Mouse (Mus musculus): ENCODE data around the gene Gm45808.

DNA sequence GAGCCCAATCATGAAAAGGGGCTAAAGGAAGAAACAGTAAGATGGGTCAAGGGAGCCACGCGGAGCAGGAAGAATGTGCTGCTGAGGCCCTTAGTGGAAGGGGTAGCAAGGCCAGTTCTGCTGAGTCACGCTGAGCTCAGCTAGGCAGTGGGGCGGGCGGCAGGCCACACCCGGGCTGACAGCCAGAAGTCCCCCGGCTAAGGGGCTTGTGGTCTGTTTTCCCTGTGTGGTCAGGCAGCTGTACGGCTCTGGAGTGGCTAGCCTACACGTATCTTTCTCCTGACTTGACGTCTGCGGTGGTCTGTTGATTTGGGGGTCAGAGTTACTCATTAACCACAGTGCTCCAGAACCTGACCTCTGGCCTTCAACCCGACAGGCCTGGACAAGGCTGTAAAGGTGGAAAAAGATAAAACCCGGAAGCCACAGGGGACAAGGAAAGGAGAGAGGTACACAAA lies 25.7 kb downstream of the Gm45808 start:
- TF ChIP-seq CTCF (IDR thresholded peaks at IDR 0.05; ENCODE audit: control insufficient read depth, insufficient read depth, insufficient replicate concordance, low read depth, low read length): no peak
- TF ChIP-seq POLR2A (IDR thresholded peaks at IDR 0.05; ENCODE audit: control insufficient read depth, low read depth, low read length): no peak
